10 mouse cellular contexts compared by ENCODE assay signal in the genomic region with DNA sequence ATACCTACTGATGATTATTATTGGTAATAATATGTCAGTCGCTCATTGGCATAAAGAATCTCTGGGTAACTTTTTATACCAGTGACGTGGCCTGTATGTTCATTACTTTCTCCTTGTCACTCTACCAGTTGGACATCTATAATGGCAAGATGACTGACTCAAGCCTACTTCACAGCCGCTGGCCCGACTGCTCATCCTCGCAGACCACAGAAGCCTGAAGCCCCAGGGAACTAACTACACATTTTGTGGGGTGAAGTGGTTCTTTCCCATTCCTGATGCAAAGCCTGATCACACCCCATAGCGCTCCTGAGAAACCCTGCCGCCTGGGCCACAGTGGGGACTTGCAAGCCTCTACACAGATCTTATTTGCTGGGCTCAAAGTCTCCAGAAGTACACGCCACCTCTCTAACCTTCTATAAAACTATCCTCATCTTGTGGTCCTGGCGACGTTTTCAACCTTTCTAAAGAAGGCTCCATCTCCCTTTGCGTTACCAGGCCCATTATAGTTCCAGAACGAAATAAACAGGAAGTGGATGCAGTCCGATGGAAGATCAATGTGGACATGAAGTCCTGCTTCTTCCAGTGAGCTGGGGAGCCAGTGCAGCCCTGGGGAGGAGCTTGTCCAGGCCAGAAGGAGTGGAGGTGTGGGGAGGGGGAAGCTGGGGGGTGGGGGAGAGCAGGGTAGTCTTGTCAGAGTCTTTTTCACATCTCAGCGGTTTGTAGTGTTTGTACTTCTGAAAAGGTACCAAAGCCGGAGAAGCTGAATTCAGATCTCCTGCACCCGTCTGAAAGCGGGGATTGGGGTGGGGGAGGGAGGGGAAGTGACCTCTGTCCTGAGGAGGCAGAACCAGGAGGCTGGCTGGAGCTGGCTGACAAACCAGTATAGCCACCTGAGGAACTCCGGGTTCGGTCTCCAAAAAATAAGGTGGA.
DNase-seq lines count a peak whose midpoint lies in the region; ATAC-seq lines count a peak whose summit lies in the region.
"Had no signal": no experiment of that assay in that cellular context is flagged by ENCODE, and none has a peak within 500 bp of the region (broad histone marks: within the 10 kb centered on the region; RNA-seq: fewer than 3 reads in every experiment).

No protein-coding gene starts in this region.

- H3K4me1 ChIP-seq in forebrain, embryonic 13.5 days = peaks cover 81% of the 10 kb centered on the region
- H3K4me1 ChIP-seq in forebrain, embryonic 16.5 days (replicated peaks; ENCODE audit: control insufficient read depth, insufficient read depth, low read length) = peaks cover 55% of the 10 kb centered on the region
- H3K4me1 ChIP-seq in intestine, embryonic 16.5 days (ENCODE audit: control insufficient read depth, insufficient read depth, low read length) = peaks cover 44% of the 10 kb centered on the region
- peaks cover 61% of the 10 kb centered on the region for H3K4me1 ChIP-seq in neural tube, embryonic 15.5 days

- H3K36me3 ChIP-seq in forebrain, embryonic 13.5 days (ENCODE audit: poor library complexity, severe bottlenecking) = no peaks in the 10 kb centered on the region
- H3K36me3 ChIP-seq in forebrain, embryonic 16.5 days (ENCODE audit: control insufficient read depth, insufficient read depth) = no peaks in the 10 kb centered on the region
- H3K36me3 ChIP-seq in intestine, embryonic 16.5 days (ENCODE audit: control insufficient read depth, insufficient read depth, low read length) = no peaks in the 10 kb centered on the region
- H3K36me3 ChIP-seq in neural tube, embryonic 15.5 days = no peaks in the 10 kb centered on the region

- H3K9ac ChIP-seq in forebrain, embryonic 13.5 days = no peak overlapping the region
- no peak overlapping the region for H3K9ac ChIP-seq in forebrain, embryonic 16.5 days (replicated peaks; ENCODE audit: low read depth, low read length)
- peak overlapping the region; percentile 16 for H3K9ac ChIP-seq in intestine, embryonic 16.5 days (ENCODE audit: low read depth, low read length)
- no peak overlapping the region for H3K9ac ChIP-seq in neural tube, embryonic 15.5 days (replicated peaks)

- no peak for ATAC-seq in forebrain, embryonic 13.5 days
- no peak for ATAC-seq in forebrain, embryonic 16.5 days
- ATAC-seq in intestine, embryonic 16.5 days = no peak
- ATAC-seq in neural tube, embryonic 15.5 days (ENCODE audit: low FRiP score) = no peak
- no peak for ATAC-seq in megakaryocyte progenitor cell, adult 5-6 weeks (replicated peaks; ENCODE audit: poor library complexity)

- H3K27ac ChIP-seq in forebrain, embryonic 13.5 days = 0 out of 2 replicates have a peak overlapping the region, but pooled peaks have one; percentile 55
- H3K27ac ChIP-seq in forebrain, embryonic 16.5 days (ENCODE audit: low read length) = no peak overlapping the region
- H3K27ac ChIP-seq in intestine, embryonic 16.5 days (ENCODE audit: low read length) = peak overlapping the region; percentile 90
- H3K27ac ChIP-seq in neural tube, embryonic 15.5 days (replicated peaks) = peak overlapping the region; percentile 33; the same call in 1 of the 2 replicates

- no peak overlapping the region for H3K4me3 ChIP-seq in forebrain, embryonic 13.5 days
- no peak overlapping the region for H3K4me3 ChIP-seq in forebrain, embryonic 16.5 days (replicated peaks; ENCODE audit: low read length)
- no peak overlapping the region for H3K4me3 ChIP-seq in intestine, embryonic 16.5 days (ENCODE audit: low read length)
- H3K4me3 ChIP-seq in neural tube, embryonic 15.5 days (replicated peaks) = no peak overlapping the region

- WGBS in forebrain, embryonic 13.5 days = 25% methylated on average over 19 of the region's 19 CpGs
- WGBS in forebrain, embryonic 16.5 days = 35% methylated on average over 19 of the region's 19 CpGs
- 44% methylated on average over 19 of the region's 19 CpGs for WGBS in intestine, embryonic 16.5 days
- 42% methylated on average over 19 of the region's 19 CpGs for WGBS in neural tube, embryonic 15.5 days

- peaks cover 28% of the 10 kb centered on the region for H3K27me3 ChIP-seq in forebrain, embryonic 13.5 days
- H3K27me3 ChIP-seq in forebrain, embryonic 16.5 days (replicated peaks; ENCODE audit: control insufficient read depth, insufficient read depth, low read length) = no peaks in the 10 kb centered on the region; the same call in 1 of the 2 replicates
- no peaks in the 10 kb centered on the region; the same call in 1 of the 2 replicates for H3K27me3 ChIP-seq in intestine, embryonic 16.5 days (replicated peaks; ENCODE audit: control insufficient read depth, insufficient read depth, low read length)
- H3K27me3 ChIP-seq in neural tube, embryonic 15.5 days (replicated peaks) = peaks cover 19% of the 10 kb centered on the region

- H3K9me3 ChIP-seq in forebrain, embryonic 13.5 days (replicated peaks) = no peaks in the 10 kb centered on the region
- H3K9me3 ChIP-seq in forebrain, embryonic 16.5 days (ENCODE audit: control insufficient read depth, low read length) = no peaks in the 10 kb centered on the region
- H3K9me3 ChIP-seq in intestine, embryonic 16.5 days (ENCODE audit: control insufficient read depth, low read length) = no peaks in the 10 kb centered on the region
- H3K9me3 ChIP-seq in neural tube, embryonic 15.5 days (replicated peaks) = no peaks in the 10 kb centered on the region

- peak; percentile 27 for DNase-seq in lung, postnatal 10 days
- no peak for DNase-seq in lung, postnatal 14 days
- no peak for DNase-seq in urinary bladder, adult 18-20 months (ENCODE audit: low spot score in 2 of 2)
- DNase-seq: adrenal gland, adult 8-10 months; cerebellum, postnatal 10 days had no signal

- peak overlapping the region; percentile 16; the same call in 1 of the 2 replicates for H3K4me2 ChIP-seq in forebrain, embryonic 13.5 days
- no peak overlapping the region for H3K4me2 ChIP-seq in forebrain, embryonic 16.5 days (ENCODE audit: low read length)
- H3K4me2 ChIP-seq in intestine, embryonic 16.5 days (ENCODE audit: low read depth, low read length) = peak overlapping the region; percentile 33; the same call in 1 of the 2 replicates
- H3K4me2 ChIP-seq in neural tube, embryonic 15.5 days = no peak overlapping the region

Comparison
In these comparisons a context has a peak if more than half of its experiments do, and no peak if none do; other contexts are left out.
1. H3K4me2 ChIP-seq: peak in forebrain, embryonic 13.5 days (single experiment) and intestine, embryonic 16.5 days (single experiment); none in forebrain, embryonic 16.5 days (single experiment) and neural tube, embryonic 15.5 days (single experiment).